Mouse (Mus musculus): ENCODE data around the gene Nod2. TPM values are rescaled to one million over a fixed set of nuclear protein-coding genes. Genes with fewer than 3 reads are reported as not detected.

Nod2 gene
- polyA plus RNA-seq (2012; rRNA removed; ENCODE audit: low replicate concordance), result 2.2 TPM in 2 replicates

GRCm38 (mm10) chr8:88646837-88647778 is at the start of gene Nod2:
Gene Nod2, plus strand, starts transcription at chr8:88647315.

GRCm38 (mm10) chr8:88635474-88636397 is 11.4 kb upstream of the Nod2 start, which contains the start of gene Snx20:
Gene Snx20, minus strand, starts transcription at chr8:88636128.

GRCm38 (mm10) chr8:88696721-88697641 is 49.9 kb downstream of the Nod2 start, which contains the start of gene Cyld:
Gene Cyld, plus strand, starts transcription at chr8:88697028.

Other genes with a start within 250 kb of the Nod2 start
- 21.3 and 22.1 TPM in 2 replicates for gene Nkd1, start 126.0 kb upstream of the Nod2 start, polyA plus RNA-seq (2012; rRNA removed; ENCODE audit: low replicate concordance)
- gene Snx20, start 11.2 kb upstream of the Nod2 start, polyA plus RNA-seq (2012; rRNA removed; ENCODE audit: low replicate concordance), result 56.0 and 312 TPM in 2 replicates
- 2.9 and 3.2 TPM in 2 replicates for gene Cyld, start 49.7 kb downstream of the Nod2 start, polyA plus RNA-seq (2012; rRNA removed; ENCODE audit: low replicate concordance)